Mouse (Mus musculus): ENCODE results near the gene Lix1l.
"Not testable (repeated sequence)": the region's sequence is repeated elsewhere in the genome, so short reads cannot be mapped to it uniquely, and the experiment has no call there.

Gene Lix1l

GRCm38 (mm10) chr3:96629729-96630600 lies 29.0 kb downstream of the Lix1l start, which contains the start of gene Rbm8a:
Gene Rbm8a (plus strand): TSS chr3:96629933.
- DNase-seq (ENCODE audit: low spot score in 2 of 2) = peak; percentile 93 to 94

GRCm38 (mm10) chr3:96632058-96632457 lies 31.1 kb downstream of the Lix1l start:
- DNase-seq (ENCODE audit: low spot score in 2 of 2) = no peak

DNA sequence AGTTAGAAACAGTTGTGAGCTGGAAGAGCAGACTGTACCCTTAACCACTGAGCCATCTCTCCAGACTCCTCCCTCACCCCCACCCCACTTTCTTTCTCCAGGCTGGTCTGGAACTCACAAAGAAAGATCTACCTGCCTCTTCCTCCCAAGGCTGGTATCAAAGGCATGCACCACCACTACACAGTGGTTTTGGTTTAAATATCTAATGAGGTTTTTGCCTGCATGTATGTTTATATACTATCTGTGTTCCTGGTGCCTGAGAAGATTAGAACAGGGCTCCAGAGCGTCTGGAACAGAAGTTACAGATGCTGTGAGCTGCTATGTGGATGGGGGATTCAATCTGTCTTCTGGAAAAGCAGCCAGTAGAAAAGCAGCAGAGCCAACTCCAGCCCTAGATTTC lies 33.1 kb downstream of the Lix1l start:
- DNase-seq (ENCODE audit: low spot score in 2 of 2) = no peak

- DNase-seq (ENCODE audit: low spot score in 2 of 2) = peak; percentile 89 to 90
These were observed 34.3 kb downstream of the Lix1l start, which contains the start of the genes Pex11b and Gm42957 for GRCm38 (mm10) chr3:96634928-96635879. Gene Pex11b (plus strand): TSS chr3:96635376. Gene Gm42957 (plus strand): TSS chr3:96635474.

GRCm38 (mm10) chr3:96635906-96636305 lies 35.0 kb downstream of the Lix1l start:
- no peak for DNase-seq (ENCODE audit: low spot score in 2 of 2)

DNA sequence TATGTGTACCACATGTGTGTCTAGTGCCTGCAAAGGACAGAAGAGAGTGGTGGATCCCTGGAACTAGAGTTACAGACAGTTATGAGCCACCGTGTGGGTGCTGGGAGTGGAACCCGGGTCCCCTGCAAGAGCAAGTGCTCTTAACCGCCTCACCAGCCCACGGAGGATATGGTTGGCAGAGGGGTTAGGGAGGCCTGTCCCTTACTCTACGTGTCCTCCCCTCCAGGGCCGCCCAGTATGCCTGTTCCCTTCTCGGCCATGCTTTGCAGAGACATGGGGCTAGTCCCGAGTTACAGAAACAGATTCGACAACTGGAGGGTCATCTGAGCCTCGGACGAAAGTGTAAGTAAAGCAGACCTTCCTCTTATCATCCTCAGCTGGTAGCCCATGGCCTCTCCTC lies 35.5 kb downstream of the Lix1l start:
- no peak for DNase-seq (ENCODE audit: low spot score in 2 of 2)

GRCm38 (mm10) chr3:96639219-96639618 lies 38.3 kb downstream of the Lix1l start:
- DNase-seq (ENCODE audit: low spot score in 2 of 2) = no peak

- peak in 1 of 2 experiments; percentile 21 for DNase-seq (ENCODE audit: low spot score in 2 of 2)
These were observed 44.2 kb downstream of the Lix1l start, which contains the start of gene Itga10 for GRCm38 (mm10) chr3:96645018-96645649. Gene Itga10 (plus strand): TSS chr3:96645584.

DNA sequence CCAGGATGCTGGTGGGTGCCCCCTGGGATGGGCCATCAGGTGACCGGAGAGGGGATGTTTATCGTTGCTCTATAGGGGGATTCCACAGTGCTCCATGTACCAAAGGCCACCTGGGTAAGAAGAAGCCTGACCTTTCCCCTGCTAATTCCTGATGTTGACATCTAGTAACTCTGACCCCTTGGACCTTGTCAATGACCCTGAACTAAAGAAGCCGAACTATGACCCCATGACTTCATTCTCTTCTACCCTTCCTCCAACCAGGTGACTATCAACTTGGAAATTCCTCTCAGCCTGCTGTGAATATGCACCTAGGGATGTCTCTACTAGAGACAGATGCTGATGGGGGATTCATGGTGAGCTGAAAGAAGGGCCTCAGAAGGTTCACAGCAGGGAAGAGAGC lies 46.4 kb downstream of the Lix1l start:
- no peak for DNase-seq (ENCODE audit: low spot score in 2 of 2)

DNA sequence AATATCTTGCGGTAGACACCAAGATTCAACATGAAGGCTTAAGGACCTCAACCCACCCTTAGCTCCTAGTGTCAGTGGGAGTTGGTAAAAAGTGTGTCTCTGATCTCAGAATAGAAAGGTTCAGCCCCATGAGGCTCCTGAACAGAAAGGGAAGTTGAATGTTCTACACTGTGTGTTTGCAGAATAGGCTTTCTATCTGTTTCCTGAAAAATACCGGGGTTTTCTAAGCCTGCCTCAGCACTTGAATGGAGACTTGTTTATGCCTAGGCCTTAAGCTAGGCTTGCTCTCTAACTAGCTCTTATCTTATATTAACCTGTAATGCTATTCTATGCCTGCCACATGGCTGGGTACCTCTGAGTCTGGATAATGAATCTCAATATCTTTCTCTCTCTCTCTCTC lies 60.0 kb downstream of the Lix1l start:
- no peak for DNase-seq (ENCODE audit: low spot score in 2 of 2)

DNA sequence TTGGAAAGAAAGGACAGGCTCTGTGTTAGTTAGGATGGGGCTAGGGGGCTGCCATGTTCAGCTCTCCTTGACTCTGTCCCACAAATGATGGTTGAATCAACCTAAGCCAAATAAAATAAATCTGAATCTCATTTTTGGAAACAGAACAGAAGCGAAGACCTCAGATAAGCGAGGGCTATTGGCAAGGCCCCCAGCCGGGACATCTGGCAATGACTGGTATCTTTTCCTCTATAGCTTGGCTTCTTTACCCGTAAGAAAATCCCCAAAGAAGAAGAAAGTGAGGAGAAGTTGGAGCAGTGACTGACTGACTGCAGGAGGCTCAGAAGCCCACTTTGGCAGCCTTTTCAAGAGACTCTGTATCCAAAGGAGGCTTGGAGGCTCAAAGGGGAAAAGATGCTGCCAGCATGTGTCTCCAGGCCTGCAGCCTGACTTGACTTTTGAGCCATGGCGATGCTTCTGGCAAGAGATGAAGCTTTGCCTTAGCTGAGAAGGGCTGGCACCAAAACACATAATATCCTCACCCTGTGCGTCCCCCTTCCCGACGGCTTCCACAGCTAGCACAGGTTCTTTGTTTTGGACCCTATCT lies 61.9 kb downstream of the Lix1l start:
- no peak for DNase-seq (ENCODE audit: low spot score in 2 of 2)

DNA sequence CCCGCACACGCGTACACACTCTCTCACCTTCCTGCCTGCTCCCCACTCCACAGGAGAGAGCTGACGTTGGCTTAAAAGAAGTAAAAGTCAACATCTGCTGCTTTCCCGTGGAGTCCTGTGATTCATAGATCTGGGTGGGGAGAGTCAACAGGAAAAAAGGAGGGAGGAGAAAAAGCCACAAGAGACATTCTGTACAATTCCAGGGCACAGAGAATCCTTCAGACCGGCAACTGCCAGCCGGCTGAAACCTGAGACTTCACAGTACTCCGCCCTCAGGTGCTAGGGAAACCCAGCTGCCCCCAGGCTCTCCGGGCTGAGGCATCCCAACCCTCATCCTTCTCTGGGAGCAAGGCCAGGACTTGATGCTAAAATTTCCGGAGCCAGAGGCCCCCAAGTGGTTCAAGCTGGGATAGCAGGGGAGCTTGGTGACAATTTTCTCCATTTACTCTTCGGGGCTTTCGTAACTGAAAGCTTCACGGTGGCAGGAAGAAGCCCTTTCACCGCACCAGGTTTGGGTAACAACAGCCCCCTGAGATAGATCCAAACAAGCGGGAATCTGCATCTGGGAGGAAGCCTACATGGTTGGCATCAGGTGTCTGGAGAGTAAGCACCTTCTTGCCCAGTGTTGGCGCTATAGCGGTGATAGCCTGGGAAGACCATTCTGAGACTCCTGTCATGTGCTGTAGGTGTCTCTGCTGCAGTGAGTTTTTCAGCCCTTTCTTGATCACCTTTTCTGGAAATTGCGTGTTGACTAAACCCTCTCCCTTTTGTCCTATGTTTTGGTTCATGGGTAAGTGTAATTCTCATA lies 62.7 kb downstream of the Lix1l start:
- DNase-seq (ENCODE audit: low spot score in 2 of 2) = peak; percentile 72 to 85

DNA sequence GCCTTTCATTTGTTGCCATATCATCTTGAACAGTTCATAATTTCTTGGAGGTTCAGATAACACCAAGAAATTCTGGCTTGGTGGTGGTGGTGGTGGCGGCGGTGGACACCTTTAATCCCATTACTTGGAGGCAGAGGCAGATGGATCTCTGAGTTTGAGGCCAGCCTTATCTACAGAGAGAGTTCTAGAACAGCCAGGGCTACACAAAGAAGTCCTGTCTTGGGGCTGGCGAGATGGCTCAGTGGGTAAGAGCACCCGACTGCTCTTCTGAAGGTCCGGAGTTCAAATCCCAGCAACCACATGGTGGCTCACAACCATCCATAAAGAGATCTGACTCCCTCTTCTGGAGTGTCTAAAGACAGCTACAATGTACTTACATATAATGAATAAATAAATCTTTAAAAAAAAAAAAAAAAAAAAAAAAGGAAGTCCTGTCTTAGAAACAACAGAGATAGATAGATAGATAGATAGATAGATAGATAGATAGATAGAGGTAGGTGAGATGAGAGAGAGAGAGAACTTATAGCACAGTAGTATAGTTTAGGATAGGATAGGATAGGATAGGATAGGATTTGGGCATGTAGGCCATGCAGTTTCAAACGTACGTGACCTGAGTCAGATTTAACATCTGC lies 64.9 kb downstream of the Lix1l start:
- not testable (repeated sequence) for DNase-seq (ENCODE audit: low spot score in 2 of 2)

GRCm38 (mm10) chr3:96666916-96667315 lies 66.0 kb downstream of the Lix1l start:
- no peak for DNase-seq (ENCODE audit: low spot score in 2 of 2)

- DNase-seq (ENCODE audit: low spot score in 2 of 2) = no peak
These were observed 66.4 kb downstream of the Lix1l start for GRCm38 (mm10) chr3:96667316-96667715.

- DNase-seq (ENCODE audit: low spot score in 2 of 2) = no peak
These were observed 67.6 kb downstream of the Lix1l start for GRCm38 (mm10) chr3:96668424-96669067.

- DNase-seq (ENCODE audit: low spot score in 2 of 2) = peak; percentile 81 to 84
These were observed 68.9 kb downstream of the Lix1l start, which contains the start of gene Ankrd35 for GRCm38 (mm10) chr3:96669727-96670468. Gene Ankrd35 (plus strand): TSS chr3:96670131.

DNA sequence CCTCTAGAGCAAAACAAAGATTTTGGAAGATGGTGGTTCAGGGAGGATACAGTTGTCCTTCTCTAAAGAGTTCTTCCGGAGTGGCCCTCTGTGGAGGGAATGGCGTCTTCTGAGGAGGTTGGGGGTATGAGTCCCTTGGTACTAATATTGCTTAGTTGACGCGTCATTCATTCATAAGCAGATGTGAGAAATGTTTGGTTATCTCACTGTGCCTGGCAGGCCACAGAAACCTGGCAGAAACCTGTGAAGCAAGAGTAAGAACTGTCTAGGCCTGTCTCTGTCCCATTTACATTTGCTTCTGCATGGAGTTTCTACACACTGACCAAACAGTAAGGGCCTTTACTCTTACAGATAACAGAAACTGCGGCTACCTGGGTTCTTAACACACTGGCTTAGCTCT lies 70.6 kb downstream of the Lix1l start:
- no peak for DNase-seq (ENCODE audit: low spot score in 2 of 2)

DNA sequence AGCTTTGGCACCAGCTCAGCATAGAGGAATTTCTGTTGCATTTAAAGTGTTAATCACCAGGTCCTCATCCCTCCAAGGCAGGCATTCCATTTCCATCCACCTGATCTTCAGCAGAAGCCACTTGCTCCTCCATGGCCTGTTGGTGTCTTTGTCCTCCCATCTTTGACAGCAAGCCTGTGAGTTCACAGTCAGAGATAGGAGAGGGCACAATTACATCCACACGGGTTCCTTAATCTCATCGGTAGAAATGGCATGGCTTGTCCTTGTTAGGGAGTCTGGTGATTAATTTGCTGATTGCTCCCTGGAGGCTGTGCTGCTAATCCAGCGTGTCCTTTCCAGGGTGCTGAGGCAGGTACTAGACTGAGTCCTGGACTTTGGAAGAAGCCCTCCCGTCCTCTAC lies 72.6 kb downstream of the Lix1l start:
- no peak for DNase-seq (ENCODE audit: low spot score in 2 of 2)
